Mouse (Mus musculus) midbrain, embryonic 10.5 days (tissue): Measurements from ENCODE around the gene Srxn1. TPM values are rescaled to one million over a fixed set of nuclear protein-coding genes. Genes with fewer than 3 reads are reported as not detected.

Experiments
- DNase-seq: peaks from one replicate; pipeline ENCODE4 v3.0.0-alpha.2; 2017; ENCODE audit warnings: low spot score
- H3K27ac ChIP-seq: fragments of 300-500 bp; sonication (generic); replicated peaks from 2 replicates; pipeline ENCODE4 v1.5.1; 2016; ENCODE audit warnings: mild to moderate bottlenecking
- H3K27me3 ChIP-seq: fragments of 300-500 bp; sonication (generic); 2 replicates; pipeline ENCODE4 v1.6.1; 2016; ENCODE audit warnings: low read depth, mild to moderate bottlenecking; ENCODE audit not compliant: poor library complexity, severe bottlenecking
- H3K36me3 ChIP-seq: fragments of 300-500 bp; sonication (generic); 2 replicates; pipeline ENCODE4 v1.6.1; 2016; ENCODE audit warnings: mild to moderate bottlenecking, moderate library complexity
- H3K4me1 ChIP-seq: fragments of 300-500 bp; sonication (generic); 2 replicates; pipeline ENCODE4 v1.6.1; 2016
- H3K4me3 ChIP-seq: fragments of 300-500 bp; sonication (generic); 2 replicates; pipeline ENCODE4 v1.5.1; 2016; ENCODE audit warnings: mild to moderate bottlenecking, moderate library complexity
- H3K9me3 ChIP-seq: fragments of 300-500 bp; sonication (generic); replicated peaks from 2 replicates; pipeline ENCODE4 v1.6.1; 2016; ENCODE audit warnings: mild to moderate bottlenecking
- WGBS: fragments of 180-500 bp; shearing (Covaris S2); methylation state at CpG from one replicate; pipeline ENCODE4 v1.1.7; 2016; 5-methylcytosine and 5-hydroxymethylcytosine counted together
- polyA plus RNA-seq: library from polyadenylated mRNA; unstranded; fragments of >200 nt; fragmentation: Nextera tagmentation; extraction: Ambion mirVana; gene quantifications from 2 replicates; pipeline ENCODE4 v1.2.1, GENCODE M21; 2016

Gene Srxn1
- polyA plus RNA-seq, 1 experiment from 2014 or later = 14.8 TPM

- Histone ChIP-seq H3K27me3 (peaks cover 85% of the 10 kb centered on the region), H3K4me3 (peak overlapping the region; percentile 47), H3K27ac (peak overlapping the region; percentile 63), H3K9me3 (no peaks in the 10 kb centered on the region), H3K4me1 (peaks cover 50% of the 10 kb centered on the region), H3K36me3 (peaks cover 5% of the 10 kb centered on the region; the same call in 1 of the 2 replicates)
- WGBS = 6% methylated on average over 60 of the region's 60 CpGs
- peak; percentile 62 for DNase-seq
Observed at GRCm38 (mm10) chr2:152093356-152093792, 11.9 kb upstream of the Srxn1 start.

GRCm38 (mm10) chr2:152094856-152095545, 10.3 kb upstream of the Srxn1 start:
- Histone ChIP-seq H3K9me3 (no peaks in the 10 kb centered on the region), H3K36me3 (peaks cover 5% of the 10 kb centered on the region; the same call in 1 of the 2 replicates), H3K27me3 (peaks cover 92% of the 10 kb centered on the region), H3K4me1 (peaks cover 55% of the 10 kb centered on the region), H3K4me3 (peak overlapping the region; percentile 39), H3K27ac (peak overlapping the region; percentile 67; the same call in 1 of the 2 replicates)
- peak; percentile 33 for DNase-seq
- WGBS = 4% methylated on average over 29 of the region's 29 CpGs

- H3K27me3 ChIP-seq = peaks cover 87% of the 10 kb centered on the region
- WGBS = 84% methylated on average over 2 of the region's 2 CpGs
- no peaks in the 10 kb centered on the region for H3K9me3 ChIP-seq
- H3K4me1 ChIP-seq = peaks cover 39% of the 10 kb centered on the region
- peaks cover 5% of the 10 kb centered on the region; the same call in 1 of the 2 replicates for H3K36me3 ChIP-seq
- no peak overlapping the region for H3K27ac ChIP-seq
- H3K4me3 ChIP-seq = no peak overlapping the region
- DNase-seq = no peak
Observed at GRCm38 (mm10) chr2:152096922-152097321, 8.4 kb upstream of the Srxn1 start.

GRCm38 (mm10) chr2:152097916-152098315, 7.4 kb upstream of the Srxn1 start:
- no peak for DNase-seq
- no peak overlapping the region for H3K27ac ChIP-seq
- peaks cover 85% of the 10 kb centered on the region for H3K27me3 ChIP-seq
- H3K4me3 ChIP-seq = no peak overlapping the region
- H3K9me3 ChIP-seq = no peaks in the 10 kb centered on the region
- H3K36me3 ChIP-seq = peaks cover 5% of the 10 kb centered on the region; the same call in 1 of the 2 replicates
- peaks cover 39% of the 10 kb centered on the region for H3K4me1 ChIP-seq
- WGBS = 83% methylated on average over 11 of the region's 11 CpGs

GRCm38 (mm10) chr2:152099538-152099937, 5.8 kb upstream of the Srxn1 start:
- peaks cover 23% of the 10 kb centered on the region for H3K4me1 ChIP-seq
- H3K4me3 ChIP-seq = no peak overlapping the region
- DNase-seq = no peak
- H3K27ac ChIP-seq = no peak overlapping the region
- no peaks in the 10 kb centered on the region for H3K36me3 ChIP-seq
- H3K9me3 ChIP-seq = no peaks in the 10 kb centered on the region
- H3K27me3 ChIP-seq = peaks cover 83% of the 10 kb centered on the region
- WGBS = 81% methylated on average over 3 of the region's 3 CpGs

GRCm38 (mm10) chr2:152101761-152102160, 3.6 kb upstream of the Srxn1 start:
- no peak overlapping the region for H3K4me3 ChIP-seq
- DNase-seq = no peak
- no peaks in the 10 kb centered on the region for H3K36me3 ChIP-seq
- H3K9me3 ChIP-seq = no peaks in the 10 kb centered on the region
- 84% methylated on average over 13 of the region's 13 CpGs for WGBS
- H3K4me1 ChIP-seq = peaks cover 33% of the 10 kb centered on the region
- no peak overlapping the region for H3K27ac ChIP-seq
- peaks cover 73% of the 10 kb centered on the region for H3K27me3 ChIP-seq

- no peak for DNase-seq
- 73% methylated on average over 6 of the region's 6 CpGs for WGBS
- H3K27me3 ChIP-seq = peaks cover 68% of the 10 kb centered on the region
Observed at GRCm38 (mm10) chr2:152102369-152102768, 2.9 kb upstream of the Srxn1 start.

GRCm38 (mm10) chr2:152104711-152105317, 502 bp upstream of the Srxn1 start:
- peaks cover 26% of the 10 kb centered on the region for H3K4me1 ChIP-seq
- DNase-seq = no peak
- H3K27ac ChIP-seq = peak overlapping the region; percentile 96
- WGBS = 25% methylated on average over 17 of the region's 17 CpGs
- H3K36me3 ChIP-seq = peaks cover 16% of the 10 kb centered on the region
- no peaks in the 10 kb centered on the region for H3K9me3 ChIP-seq
- H3K4me3 ChIP-seq = peak overlapping the region; percentile 75
- H3K27me3 ChIP-seq = peaks cover 54% of the 10 kb centered on the region

More at GRCm38 (mm10) chr2:152102369-152102768, 2.9 kb upstream of the Srxn1 start:
- Histone ChIP-seq H3K4me3 (no peak overlapping the region), H3K4me1 (peaks cover 34% of the 10 kb centered on the region), H3K9me3 (no peaks in the 10 kb centered on the region), H3K36me3 (peaks cover 1% of the 10 kb centered on the region), H3K27ac (no peak overlapping the region)

- Histone ChIP-seq H3K4me3 (peak overlapping the region; percentile 75), H3K4me1 (peaks cover 26% of the 10 kb centered on the region), H3K9me3 (no peaks in the 10 kb centered on the region), H3K27me3 (peaks cover 60% of the 10 kb centered on the region), H3K36me3 (peaks cover 16% of the 10 kb centered on the region), H3K27ac (peak overlapping the region; percentile 96; the same call in 1 of the 2 replicates)
- 87% methylated on average over 3 of the region's 3 CpGs for WGBS
- DNase-seq = no peak
Observed at GRCm38 (mm10) chr2:152106225-152106595, 894 bp downstream of the Srxn1 start.

- Histone ChIP-seq H3K4me1 (peaks cover 26% of the 10 kb centered on the region), H3K27ac (no peak overlapping the region), H3K27me3 (peaks cover 56% of the 10 kb centered on the region), H3K9me3 (no peaks in the 10 kb centered on the region), H3K36me3 (peaks cover 16% of the 10 kb centered on the region), H3K4me3 (peak overlapping the region; percentile 75; the same call in 1 of the 2 replicates)
- WGBS = 95% methylated on average over 10 of the region's 10 CpGs
- DNase-seq = no peak
Observed at GRCm38 (mm10) chr2:152106597-152106996, 1.3 kb downstream of the Srxn1 start.

- no peak overlapping the region for H3K4me3 ChIP-seq
- H3K27ac ChIP-seq = no peak overlapping the region
- H3K9me3 ChIP-seq = no peaks in the 10 kb centered on the region
- H3K36me3 ChIP-seq = peaks cover 16% of the 10 kb centered on the region
- DNase-seq = no peak
- peaks cover 29% of the 10 kb centered on the region for H3K4me1 ChIP-seq
- peaks cover 49% of the 10 kb centered on the region for H3K27me3 ChIP-seq
- WGBS = 88% methylated on average over 7 of the region's 7 CpGs
Observed at GRCm38 (mm10) chr2:152108702-152109101, 3.4 kb downstream of the Srxn1 start.

- no peak for DNase-seq
- H3K36me3 ChIP-seq = peaks cover 16% of the 10 kb centered on the region
- H3K4me1 ChIP-seq = peaks cover 35% of the 10 kb centered on the region
- H3K27ac ChIP-seq = no peak overlapping the region
- peaks cover 50% of the 10 kb centered on the region for H3K27me3 ChIP-seq
- no peaks in the 10 kb centered on the region for H3K9me3 ChIP-seq
- no peak overlapping the region for H3K4me3 ChIP-seq
- 87% methylated on average over 5 of the region's 5 CpGs for WGBS
Observed at GRCm38 (mm10) chr2:152109386-152109785, 4.1 kb downstream of the Srxn1 start.

GRCm38 (mm10) chr2:152111311-152111710, 6.0 kb downstream of the Srxn1 start:
- no peak overlapping the region for H3K27ac ChIP-seq
- 68% methylated on average over 2 of the region's 2 CpGs for WGBS
- H3K4me3 ChIP-seq = no peak overlapping the region
- no peaks in the 10 kb centered on the region for H3K9me3 ChIP-seq
- peaks cover 60% of the 10 kb centered on the region for H3K27me3 ChIP-seq
- peaks cover 38% of the 10 kb centered on the region for H3K4me1 ChIP-seq
- DNase-seq = no peak
- H3K36me3 ChIP-seq = peaks cover 16% of the 10 kb centered on the region
